Mouse (Mus musculus) lung, postnatal 0 days (tissue): ENCODE results near the gene Kat2a. TPM values are rescaled to one million over a fixed set of nuclear protein-coding genes. Genes with fewer than 3 reads are reported as not detected.

Source experiments
- ATAC-seq: fragments of 200-750 bp; cut with Nextera tagmentation; 2 replicates; pipeline ENCODE4 v1.8.0; 2017; ENCODE audit warnings: moderate library complexity
- DNase-seq: peaks from one replicate; pipeline ENCODE4 v3.0.0-alpha.2; 2016; ENCODE audit warnings: low spot score
- H3K27ac ChIP-seq: fragments of 300-500 bp; sonication (generic); 2 replicates; pipeline ENCODE4 v1.5.1; 2014; ENCODE audit warnings: antibody characterized with exemption, mild to moderate bottlenecking, low read length, mixed read lengths
- H3K27me3 ChIP-seq: fragments of 300-500 bp; sonication (generic); replicated peaks from 2 replicates; pipeline ENCODE4 v1.6.1; 2014; ENCODE audit warnings: low read length, mixed read lengths; ENCODE audit not compliant: insufficient read depth
- H3K36me3 ChIP-seq: fragments of 300-500 bp; sonication (generic); 2 replicates; pipeline ENCODE4 v1.6.1; 2014; ENCODE audit warnings: low read length, mixed read lengths; ENCODE audit not compliant: insufficient read depth
- H3K4me1 ChIP-seq: fragments of 300-500 bp; sonication (generic); 2 replicates; pipeline ENCODE4 v1.6.1; 2014; ENCODE audit warnings: antibody characterized with exemption, low read depth, low read length, mixed read lengths; ENCODE audit not compliant: insufficient read depth
- H3K4me2 ChIP-seq: fragments of 300-500 bp; sonication (generic); replicated peaks from 2 replicates; pipeline ENCODE4 v1.6.1; 2014; ENCODE audit warnings: low read depth, mild to moderate bottlenecking, low read length, moderate library complexity, mixed read lengths
- H3K4me3 ChIP-seq: fragments of 300-500 bp; sonication (generic); 2 replicates; pipeline ENCODE4 v1.5.1; 2014; ENCODE audit warnings: low read depth, low read length
- H3K9ac ChIP-seq: fragments of 300-500 bp; sonication (generic); replicated peaks from 2 replicates; pipeline ENCODE4 v1.6.1; 2014; ENCODE audit warnings: low read depth, mild to moderate bottlenecking
- H3K9me3 ChIP-seq: fragments of 300-500 bp; sonication (generic); 2 replicates; pipeline ENCODE4 v1.6.1; 2016; ENCODE audit warnings: low read length, mixed read lengths
- CTCF ChIP-seq: IDR thresholded peaks from 2 replicates; pipeline ENCODE4 v1.5.1; 2016; ENCODE audit warnings: antibody characterized with exemption, mild to moderate bottlenecking
- EP300 ChIP-seq: IDR thresholded peaks from 2 replicates; pipeline ENCODE4 v1.6.1; 2016; ENCODE audit warnings: antibody characterized with exemption, mild to moderate bottlenecking, control low read depth
- WGBS: fragments of 180-500 bp; shearing (Covaris S2); extraction: QIAGEN DNeasy Blood & Tissue Kit; methylation state at CpG from one replicate; pipeline ENCODE4 v1.1.7; 2014; 5-methylcytosine and 5-hydroxymethylcytosine counted together
- polyA plus RNA-seq: library from polyadenylated mRNA; unstranded; fragments of >200 nt; fragmentation: Nextera tagmentation; extraction: Ambion mirVana; gene quantifications from 2 replicates; pipeline ENCODE4 v1.2.1, GENCODE M21; 2015

Kat2a gene
- polyA plus RNA-seq, 1 experiment from 2014 or later, result 14.2 TPM

GRCm38 (mm10) chr11:100692164-100692616 is 20.1 kb downstream of the Kat2a start, which contains the start of gene Zfp385c:
Gene Zfp385c, minus strand, starts transcription at chr11:100692455.
- Histone ChIP-seq H3K4me3 (peak within 1 kb of the TSS; percentile 32), H3K36me3 (no peaks in the 10 kb centered on the region), H3K4me1 (peaks cover 5% of the 10 kb centered on the region; the same call in 1 of the 2 replicates), H3K9me3 (no peaks in the 10 kb centered on the region), H3K4me2 (peak within 1 kb of the TSS; percentile 60), H3K27me3 (no peaks in the 10 kb centered on the region), H3K9ac (no peak within 1 kb of the TSS), H3K27ac (no peak within 1 kb of the TSS)
- no peak for TF ChIP-seq CTCF
- no peak for TF ChIP-seq EP300
- no peak for DNase-seq
- WGBS, result under 1% methylated on average over 23 of the region's 23 CpGs
- no peak for ATAC-seq

GRCm38 (mm10) chr11:100690389-100690788 is 21.9 kb downstream of the Kat2a start:
- Histone ChIP-seq H3K9ac (no peak overlapping the region), H3K4me3 (no peak overlapping the region), H3K4me2 (no peak overlapping the region), H3K27me3 (no peaks in the 10 kb centered on the region), H3K4me1 (peaks cover 5% of the 10 kb centered on the region; the same call in 1 of the 2 replicates), H3K9me3 (no peaks in the 10 kb centered on the region), H3K36me3 (no peaks in the 10 kb centered on the region), H3K27ac (no peak overlapping the region)
- ATAC-seq (no peak), DNase-seq (no peak)
- TF ChIP-seq CTCF, result no peak
- no peak for TF ChIP-seq EP300
- WGBS, result 72% methylated on average over 7 of the region's 7 CpGs

GRCm38 (mm10) chr11:100688443-100688842 is 23.8 kb downstream of the Kat2a start:
- H3K27me3 ChIP-seq, result no peaks in the 10 kb centered on the region
- WGBS, result 58% methylated on average over 4 of the region's 4 CpGs
- ATAC-seq (no peak), DNase-seq (no peak)
- H3K4me1 ChIP-seq, result peaks cover 5% of the 10 kb centered on the region; the same call in 1 of the 2 replicates
- no peak for TF ChIP-seq EP300
- TF ChIP-seq CTCF, result no peak
- no peak overlapping the region for H3K4me3 ChIP-seq
- H3K27ac ChIP-seq, result no peak overlapping the region
- no peak overlapping the region for H3K4me2 ChIP-seq
- H3K9ac ChIP-seq, result no peak overlapping the region
- H3K9me3 ChIP-seq, result no peaks in the 10 kb centered on the region
- H3K36me3 ChIP-seq, result no peaks in the 10 kb centered on the region

- H3K4me3 ChIP-seq, result no peak overlapping the region
- 53% methylated on average over 7 of the region's 7 CpGs for WGBS
- H3K36me3 ChIP-seq, result no peaks in the 10 kb centered on the region
- no peaks in the 10 kb centered on the region for H3K27me3 ChIP-seq
- DNase-seq (no peak), ATAC-seq (no peak)
- no peak overlapping the region for H3K9ac ChIP-seq
- no peak overlapping the region for H3K4me2 ChIP-seq
- peaks cover 4% of the 10 kb centered on the region; the same call in 1 of the 2 replicates for H3K4me1 ChIP-seq
- TF ChIP-seq CTCF, result no peak
- no peak for TF ChIP-seq EP300
- no peaks in the 10 kb centered on the region for H3K9me3 ChIP-seq
- no peak overlapping the region for H3K27ac ChIP-seq
Measured at GRCm38 (mm10) chr11:100687265-100687664, 25.0 kb downstream of the Kat2a start.

GRCm38 (mm10) chr11:100685371-100685770 is 26.9 kb downstream of the Kat2a start:
- no peak overlapping the region for H3K4me2 ChIP-seq
- no peak overlapping the region for H3K4me3 ChIP-seq
- TF ChIP-seq CTCF (no peak), EP300 (no peak)
- H3K4me1 ChIP-seq, result no peaks in the 10 kb centered on the region
- H3K27me3 ChIP-seq, result no peaks in the 10 kb centered on the region
- ATAC-seq, result no peak
- DNase-seq, result no peak
- no peak overlapping the region for H3K27ac ChIP-seq
- no peaks in the 10 kb centered on the region for H3K9me3 ChIP-seq
- WGBS, result 66% methylated on average over 3 of the region's 3 CpGs
- no peak overlapping the region for H3K9ac ChIP-seq
- no peaks in the 10 kb centered on the region for H3K36me3 ChIP-seq

GRCm38 (mm10) chr11:100684084-100684483 is 28.2 kb downstream of the Kat2a start:
- no peak overlapping the region for H3K4me3 ChIP-seq
- no peak for DNase-seq
- 72% methylated on average over 2 of the region's 2 CpGs for WGBS
- ATAC-seq, result no peak
- TF ChIP-seq EP300 (no peak), CTCF (no peak)
- H3K4me2 ChIP-seq, result no peak overlapping the region
- H3K9me3 ChIP-seq, result no peaks in the 10 kb centered on the region
- H3K27ac ChIP-seq, result no peak overlapping the region
- H3K4me1 ChIP-seq, result no peaks in the 10 kb centered on the region
- no peaks in the 10 kb centered on the region for H3K36me3 ChIP-seq
- no peak overlapping the region for H3K9ac ChIP-seq
- H3K27me3 ChIP-seq, result no peaks in the 10 kb centered on the region

- Histone ChIP-seq H3K9ac (no peak overlapping the region), H3K9me3 (no peaks in the 10 kb centered on the region), H3K4me3 (no peak overlapping the region), H3K36me3 (no peaks in the 10 kb centered on the region), H3K27ac (no peak overlapping the region), H3K27me3 (no peaks in the 10 kb centered on the region), H3K4me1 (no peaks in the 10 kb centered on the region), H3K4me2 (no peak overlapping the region)
- no peak for TF ChIP-seq EP300
- no peak for TF ChIP-seq CTCF
- no peak for ATAC-seq
- no peak for DNase-seq
- 61% methylated on average over 5 of the region's 5 CpGs for WGBS
Measured at GRCm38 (mm10) chr11:100682526-100682925, 29.7 kb downstream of the Kat2a start.
